Mouse (Mus musculus) embryonic facial prominence, embryonic 14.5 days (tissue): Measurements from ENCODE around the gene Adgrl3. TPM values are rescaled to one million over a fixed set of nuclear protein-coding genes. Genes with fewer than 3 reads are reported as not detected.
"Not testable (repeated sequence)": the region's sequence is repeated elsewhere in the genome, so short reads cannot be mapped to it uniquely, and the experiment has no call there.

Experiments used
- ATAC-seq: fragments of 200-750 bp; cut with Nextera tagmentation; 2 replicates; pipeline ENCODE4 v1.8.0; 2017; ENCODE audit warnings: low read depth, moderate number of reproducible peaks, moderate TSS enrichment
- DNase-seq: peaks from one replicate; pipeline ENCODE4 v3.0.0-alpha.2; 2015; ENCODE audit warnings: low spot score
- H3K27ac ChIP-seq: fragments of 300-500 bp; sonication (generic); replicated peaks from 2 replicates; pipeline ENCODE4 v1.5.1; 2014; ENCODE audit warnings: low read depth, mild to moderate bottlenecking, low read length, moderate library complexity
- H3K27me3 ChIP-seq: fragments of 300-500 bp; sonication (generic); replicated peaks from 2 replicates; pipeline ENCODE4 v1.6.1; 2014; ENCODE audit warnings: low read length; ENCODE audit not compliant: control insufficient read depth, insufficient read depth
- H3K36me3 ChIP-seq: fragments of 300-500 bp; sonication (generic); 2 replicates; pipeline ENCODE4 v1.6.1; 2014; ENCODE audit warnings: low read length, mixed read lengths; ENCODE audit not compliant: control insufficient read depth, insufficient read depth
- H3K4me1 ChIP-seq: fragments of 300-500 bp; sonication (generic); 2 replicates; pipeline ENCODE4 v1.6.1; 2014; ENCODE audit warnings: antibody characterized with exemption, low read length; ENCODE audit not compliant: control insufficient read depth, insufficient read depth
- H3K4me2 ChIP-seq: fragments of 300-500 bp; sonication (generic); 2 replicates; pipeline ENCODE4 v1.6.1; 2014; ENCODE audit warnings: low read depth, mild to moderate bottlenecking, low read length, moderate library complexity, mixed read lengths
- H3K4me3 ChIP-seq: fragments of 300-500 bp; sonication (generic); 2 replicates; pipeline ENCODE4 v1.5.1; 2014; ENCODE audit warnings: low read depth, mild to moderate bottlenecking, low read length
- H3K9ac ChIP-seq: fragments of 300-500 bp; sonication (generic); 2 replicates; pipeline ENCODE4 v1.6.1; 2014; ENCODE audit warnings: low read depth, mild to moderate bottlenecking, low read length, moderate library complexity, mixed read lengths
- H3K9me3 ChIP-seq: fragments of 300-500 bp; sonication (generic); 2 replicates; pipeline ENCODE4 v1.6.1; 2016; ENCODE audit warnings: low read length; ENCODE audit not compliant: control insufficient read depth
- WGBS: fragments of 180-500 bp; shearing (Covaris S2); extraction: QIAGEN DNeasy Blood & Tissue Kit; methylation state at CpG from one replicate; pipeline ENCODE4 v1.1.7; 2014; 5-methylcytosine and 5-hydroxymethylcytosine counted together
- polyA plus RNA-seq: library from polyadenylated mRNA; unstranded; fragments of >200 nt; fragmentation: Nextera tagmentation; extraction: Ambion mirVana; gene quantifications from 2 replicates; pipeline ENCODE4 v1.2.1, GENCODE M21; 2014

Gene Adgrl3
- polyA plus RNA-seq, 1 experiment from 2014 or later: 26.0 TPM

- H3K36me3 ChIP-seq: no peaks in the 10 kb centered on the region
- no peak for ATAC-seq
- no peak overlapping the region for H3K9ac ChIP-seq
- H3K4me2 ChIP-seq: no peak overlapping the region
- H3K4me3 ChIP-seq: no peak overlapping the region
- no peaks in the 10 kb centered on the region for H3K27me3 ChIP-seq
- no peaks in the 10 kb centered on the region for H3K4me1 ChIP-seq
- DNase-seq: no peak
- no peak overlapping the region for H3K27ac ChIP-seq
- H3K9me3 ChIP-seq: no peaks in the 10 kb centered on the region
Measured at GRCm38 (mm10) chr5:81550211-81550610, 530.3 kb downstream of the Adgrl3 start.

DNA sequence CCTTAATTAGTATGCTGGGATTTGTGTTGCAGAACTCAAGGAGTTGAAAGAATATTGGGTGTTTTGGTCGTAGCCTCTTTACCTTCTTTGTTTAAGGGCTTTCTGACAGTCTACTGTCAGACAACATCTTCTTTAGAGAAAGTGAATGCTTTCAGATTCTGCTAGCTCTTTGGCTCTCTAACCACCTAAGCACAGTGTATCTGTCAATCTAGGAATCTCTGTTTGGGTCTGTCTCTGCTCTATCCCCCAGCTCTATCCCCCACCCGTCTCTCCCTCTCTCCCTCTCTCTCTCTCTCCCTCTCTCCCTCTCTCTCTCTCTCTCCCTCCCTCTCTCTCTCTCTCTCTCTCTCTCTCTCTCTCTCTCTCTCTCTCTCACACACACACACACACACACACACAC, 535.2 kb downstream of the Adgrl3 start:
- H3K4me3 ChIP-seq, H3K4me2 ChIP-seq, H3K9me3 ChIP-seq, H3K36me3 ChIP-seq, H3K4me1 ChIP-seq, H3K27ac ChIP-seq, DNase-seq, ATAC-seq, H3K9ac ChIP-seq, H3K27me3 ChIP-seq: not testable (repeated sequence)
- 84% methylated on average over 2 of the region's 2 CpGs for WGBS

GRCm38 (mm10) chr5:81556008-81556407, 536.1 kb downstream of the Adgrl3 start:
- no peaks in the 10 kb centered on the region for H3K9me3 ChIP-seq
- no peak overlapping the region for H3K27ac ChIP-seq
- no peak overlapping the region for H3K4me2 ChIP-seq

GRCm38 (mm10) chr5:81558965-81559364, 539.0 kb downstream of the Adgrl3 start:
- no peaks in the 10 kb centered on the region for H3K9me3 ChIP-seq
- H3K4me2 ChIP-seq: no peak overlapping the region
- no peak for ATAC-seq

More at GRCm38 (mm10) chr5:81556008-81556407, 536.1 kb downstream of the Adgrl3 start:
- Histone ChIP-seq H3K36me3 (no peaks in the 10 kb centered on the region), H3K27me3 (no peaks in the 10 kb centered on the region), H3K9ac (no peak overlapping the region), H3K4me1 (no peaks in the 10 kb centered on the region), H3K4me3 (no peak overlapping the region)
- DNase-seq: no peak
- ATAC-seq: no peak
- WGBS: 90% methylated on average over 8 of the region's 8 CpGs

DNA sequence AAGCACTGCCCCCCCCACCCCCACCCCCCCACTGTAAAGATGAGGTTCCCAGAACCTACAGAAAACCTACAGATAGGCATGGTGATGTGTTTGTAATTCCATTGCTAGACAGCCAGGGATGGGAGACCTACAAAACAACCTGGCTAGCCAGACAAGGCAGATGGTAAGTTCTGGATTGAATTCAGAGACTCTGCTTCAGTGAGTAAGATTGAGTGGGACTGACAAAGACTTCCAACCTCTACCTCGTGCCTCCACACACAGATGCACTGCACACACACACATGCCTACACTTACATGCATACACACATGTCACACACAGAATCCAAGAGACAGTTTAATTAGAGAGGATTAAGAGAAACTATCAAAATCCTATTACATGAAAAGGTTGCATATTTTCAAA, 544.4 kb downstream of the Adgrl3 start:
- ATAC-seq (no peak), DNase-seq (no peak)
- Histone ChIP-seq H3K4me3 (no peak overlapping the region), H3K36me3 (no peaks in the 10 kb centered on the region), H3K9me3 (no peaks in the 10 kb centered on the region), H3K4me1 (no peaks in the 10 kb centered on the region), H3K27me3 (no peaks in the 10 kb centered on the region), H3K27ac (no peak overlapping the region), H3K9ac (no peak overlapping the region), H3K4me2 (no peak overlapping the region)
- 50% methylated on average over 1 of the region's 1 CpGs for WGBS

More at GRCm38 (mm10) chr5:81558965-81559364, 539.0 kb downstream of the Adgrl3 start:
- 91% methylated on average over 6 of the region's 6 CpGs for WGBS
- Histone ChIP-seq H3K36me3 (no peaks in the 10 kb centered on the region), H3K27ac (no peak overlapping the region), H3K4me3 (no peak overlapping the region), H3K27me3 (no peaks in the 10 kb centered on the region), H3K9ac (no peak overlapping the region), H3K4me1 (no peaks in the 10 kb centered on the region)
- no peak for DNase-seq

DNA sequence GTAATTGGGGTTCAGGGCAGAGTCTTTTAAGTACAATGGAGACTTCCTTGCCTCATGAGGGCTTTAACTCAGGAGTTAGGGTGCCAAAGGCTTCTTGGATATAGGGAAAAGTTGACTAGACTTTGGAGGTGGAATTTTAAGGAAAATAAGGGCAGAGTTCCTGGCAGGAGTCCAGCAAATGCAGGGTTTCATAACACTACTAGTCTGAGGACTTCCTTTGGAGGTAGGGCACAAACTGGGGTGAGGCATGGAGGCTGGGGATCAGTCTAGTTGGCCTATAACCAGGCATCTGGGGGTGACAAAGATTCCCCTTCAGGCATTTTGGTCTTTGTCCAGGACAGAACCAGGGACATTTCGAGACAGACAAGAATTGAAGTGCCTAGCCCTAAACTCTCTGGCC, 546.6 kb downstream of the Adgrl3 start:
- no peak for DNase-seq
- no peak overlapping the region for H3K4me3 ChIP-seq
- H3K4me1 ChIP-seq: no peaks in the 10 kb centered on the region
- H3K27ac ChIP-seq: no peak overlapping the region
- 84% methylated on average over 1 of the region's 1 CpGs for WGBS
- no peak overlapping the region for H3K4me2 ChIP-seq
- no peaks in the 10 kb centered on the region for H3K27me3 ChIP-seq
- H3K9me3 ChIP-seq: no peaks in the 10 kb centered on the region
- no peaks in the 10 kb centered on the region for H3K36me3 ChIP-seq
- H3K9ac ChIP-seq: no peak overlapping the region
- no peak for ATAC-seq

- H3K27ac ChIP-seq: no peak overlapping the region
- no peaks in the 10 kb centered on the region for H3K36me3 ChIP-seq
- H3K4me3 ChIP-seq: no peak overlapping the region
- H3K9me3 ChIP-seq: no peaks in the 10 kb centered on the region
- 67% methylated on average over 1 of the region's 1 CpGs for WGBS
- H3K4me2 ChIP-seq: no peak overlapping the region
- no peaks in the 10 kb centered on the region for H3K27me3 ChIP-seq
- no peak for DNase-seq
- no peak for ATAC-seq
- H3K9ac ChIP-seq: no peak overlapping the region
- no peaks in the 10 kb centered on the region for H3K4me1 ChIP-seq
Measured at GRCm38 (mm10) chr5:81568743-81569142, 548.8 kb downstream of the Adgrl3 start.

GRCm38 (mm10) chr5:81582886-81583285, 562.9 kb downstream of the Adgrl3 start:
- Histone ChIP-seq H3K9ac (no peak overlapping the region), H3K27me3 (no peaks in the 10 kb centered on the region), H3K27ac (no peak overlapping the region), H3K4me3 (no peak overlapping the region), H3K4me1 (no peaks in the 10 kb centered on the region), H3K36me3 (no peaks in the 10 kb centered on the region), H3K4me2 (no peak overlapping the region), H3K9me3 (no peaks in the 10 kb centered on the region)
- no peak for ATAC-seq
- 80% methylated on average over 5 of the region's 5 CpGs for WGBS
- DNase-seq: no peak

GRCm38 (mm10) chr5:81583425-81583824, 563.5 kb downstream of the Adgrl3 start:
- no peak overlapping the region for H3K4me2 ChIP-seq
- no peak overlapping the region for H3K4me3 ChIP-seq
- H3K27me3 ChIP-seq: no peaks in the 10 kb centered on the region
- DNase-seq: no peak
- no peaks in the 10 kb centered on the region for H3K36me3 ChIP-seq
- no peaks in the 10 kb centered on the region for H3K4me1 ChIP-seq
- no peak overlapping the region for H3K9ac ChIP-seq
- H3K9me3 ChIP-seq: no peaks in the 10 kb centered on the region
- 0 out of 2 replicates have a peak, but pooled peaks have one; percentile 26 for ATAC-seq
- H3K27ac ChIP-seq: no peak overlapping the region
- 35% methylated on average over 3 of the region's 3 CpGs for WGBS
